ENCODE assay signal across 10 mouse cellular contexts in the genomic region with DNA sequence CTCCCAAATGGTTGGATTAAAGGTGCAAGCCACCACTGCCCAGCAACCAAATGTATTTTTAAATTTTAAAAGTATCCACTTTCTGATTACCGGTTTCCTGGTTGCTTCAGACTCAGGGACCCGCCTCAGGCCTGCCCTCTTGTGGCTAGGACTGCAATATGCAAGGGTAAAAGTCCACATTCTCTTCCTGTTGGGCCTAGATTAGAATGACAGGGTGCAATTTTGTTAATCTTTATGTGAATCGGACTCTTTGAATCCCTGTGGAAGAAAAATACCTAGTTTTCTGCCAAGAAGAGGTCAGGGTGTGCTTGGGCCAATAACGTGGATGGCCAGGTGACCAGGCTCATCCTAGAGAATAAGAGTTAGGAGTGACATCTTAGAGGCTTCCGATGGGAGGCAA. TPM values are rescaled to one million over a fixed set of nuclear protein-coding genes. Genes with fewer than 3 reads are reported as not detected.
DNase-seq lines count a peak whose midpoint lies in the region; ATAC-seq and TF ChIP-seq lines count a peak whose summit lies in the region.
"Had no signal": no experiment of that assay in that cellular context is flagged by ENCODE, and none has a peak within 500 bp of the region (broad histone marks: within the 10 kb centered on the region; RNA-seq: fewer than 3 reads in every experiment).

No protein-coding gene starts in this region.

- no peak; the same call in none of the 2 replicates for TF ChIP-seq CTCF in left cerebral cortex, adult 2 months (IDR thresholded peaks at IDR 0.05)

- 29% methylated on average over 5 of the region's 5 CpGs for WGBS in hindbrain, embryonic 14.5 days
- 34% methylated on average over 5 of the region's 5 CpGs for WGBS in hindbrain, embryonic 12.5 days

- H3K4me2 ChIP-seq in hindbrain, embryonic 14.5 days (replicated peaks) = no peak overlapping the region
- H3K4me2 ChIP-seq in hindbrain, embryonic 12.5 days (replicated peaks) = no peak overlapping the region
- H3K4me2 ChIP-seq: midbrain, embryonic 12.5 days had no signal

- no peaks in the 10 kb centered on the region for H3K27me3 ChIP-seq in hindbrain, embryonic 14.5 days (ENCODE audit: control insufficient read depth, insufficient read depth, low read length)
- H3K27me3 ChIP-seq in hindbrain, embryonic 12.5 days = no peaks in the 10 kb centered on the region
- H3K27me3 ChIP-seq: midbrain, embryonic 12.5 days had no signal

- peaks cover 14% of the 10 kb centered on the region; the same call in 1 of the 2 replicates for H3K36me3 ChIP-seq in hindbrain, embryonic 14.5 days (replicated peaks; ENCODE audit: control insufficient read depth, insufficient read depth)
- 0 out of 2 replicates have a peak, but pooled peaks cover 5% of the 10 kb centered on the region for H3K36me3 ChIP-seq in hindbrain, embryonic 12.5 days

- peak; percentile 56 for DNase-seq in hindbrain, embryonic 14.5 days (ENCODE audit: low spot score)
- peak; percentile 73 for DNase-seq in ES-CJ7 (ENCODE audit: low read depth, low spot score)
- peak; percentile 17 for DNase-seq in cerebellum, adult 11-12 months
- peak; percentile 20 to 56 for DNase-seq in left cerebral cortex, adult 2 months (ENCODE audit: extremely low spot score in 1 of 2, low spot score in 2 of 2)
- peak; percentile 67 for DNase-seq in testis, postnatal 10 days (ENCODE audit: low spot score)

- ATAC-seq in hindbrain, embryonic 14.5 days (ENCODE audit: low FRiP score) = no peak
- no peak for ATAC-seq in hindbrain, embryonic 12.5 days (ENCODE audit: low FRiP score)
- ATAC-seq in granulocyte monocyte progenitor cell, adult 5-6 weeks (replicated peaks; ENCODE audit: poor library complexity, severe bottlenecking) = peak; percentile 80
- ATAC-seq in megakaryocyte-erythroid progenitor cell, adult 5-6 weeks (replicated peaks; ENCODE audit: low FRiP score, low TSS enrichment, poor library complexity, severe bottlenecking) = peak; percentile 87

- H3K4me1 ChIP-seq in hindbrain, embryonic 14.5 days (replicated peaks; ENCODE audit: control insufficient read depth, insufficient read depth, low read length) = no peaks in the 10 kb centered on the region
- no peaks in the 10 kb centered on the region for H3K4me1 ChIP-seq in hindbrain, embryonic 12.5 days
- H3K4me1 ChIP-seq: midbrain, embryonic 12.5 days had no signal

- intact Hi-C loops in left cerebral cortex, adult 2 months (cut with DNase I) = loop anchor here (5.0 kb wide), 1 partner anchor 143 kb away; the partner anchor contains the start of gene Dhx8

- H3K27ac ChIP-seq in hindbrain, embryonic 14.5 days = no peak overlapping the region
- H3K27ac ChIP-seq in hindbrain, embryonic 12.5 days = no peak overlapping the region
- no peak overlapping the region for H3K27ac ChIP-seq in left cerebral cortex, adult 2 months
- H3K27ac ChIP-seq: midbrain, embryonic 12.5 days had no signal

- no peak overlapping the region for H3K4me3 ChIP-seq in hindbrain, embryonic 14.5 days (replicated peaks; ENCODE audit: low read length)
- H3K4me3 ChIP-seq in hindbrain, embryonic 12.5 days = no peak overlapping the region
- H3K4me3 ChIP-seq in left cerebral cortex, adult 2 months = no peak overlapping the region
- H3K4me3 ChIP-seq: erythroblast, embryonic 14.5 days; midbrain, embryonic 12.5 days had no signal

- no peaks in the 10 kb centered on the region for H3K9me3 ChIP-seq in hindbrain, embryonic 14.5 days (ENCODE audit: control insufficient read depth, low read length)
- H3K9me3 ChIP-seq in hindbrain, embryonic 12.5 days (replicated peaks) = no peaks in the 10 kb centered on the region
- H3K9me3 ChIP-seq: midbrain, embryonic 12.5 days had no signal

- H3K9ac ChIP-seq in hindbrain, embryonic 14.5 days = no peak overlapping the region
- no peak overlapping the region for H3K9ac ChIP-seq in hindbrain, embryonic 12.5 days
- H3K9ac ChIP-seq: midbrain, embryonic 12.5 days had no signal

RNA-seq across cellular contexts. Expression of gene Tmem106a, which starts 7.4 kb away (rescaled TPM):
- polyA plus RNA-seq in hindbrain, embryonic 14.5 days (2014; fragmentation: Nextera tagmentation; extraction: Ambion mirVana) = 4.7 and 4.8 TPM in 2 replicates
- 3.9 and 4.9 TPM in 2 replicates for polyA plus RNA-seq in hindbrain, embryonic 12.5 days (2016; fragmentation: Nextera tagmentation; extraction: Ambion mirVana)
- 4.3 and 6.3 TPM in 2 replicates for total RNA-seq in granulocyte monocyte progenitor cell, adult 5-6 weeks (2014; fragmentation: Nextera tagmentation)
- total RNA-seq in granulocyte monocyte progenitor cell, adult 5-6 weeks (2017) = 0.78 and 1.4 TPM in 2 replicates
- total RNA-seq in left cerebral cortex, adult 2 months (2021) = 1 to 10 TPM; 1.3 to 1.9 TPM
- total RNA-seq in megakaryocyte-erythroid progenitor cell, adult 5-6 weeks (2014; fragmentation: Nextera tagmentation) = 0.85 and 1.7 TPM in 2 replicates
- total RNA-seq in megakaryocyte-erythroid progenitor cell, adult 5-6 weeks (2017) = 0.80 TPM in 1 of 2 replicates, not detected in the other

RNA-seq across cellular contexts. Expression of gene Gm11634, which starts 9.6 kb away (rescaled TPM):
- polyA plus RNA-seq in hindbrain, embryonic 14.5 days (2014; fragmentation: Nextera tagmentation; extraction: Ambion mirVana) = not detected in 2 replicates
- not detected in 2 replicates for polyA plus RNA-seq in hindbrain, embryonic 12.5 days (2016; fragmentation: Nextera tagmentation; extraction: Ambion mirVana)
- not detected in 2 replicates for total RNA-seq in granulocyte monocyte progenitor cell, adult 5-6 weeks (2014; fragmentation: Nextera tagmentation)
- not detected in 2 replicates for total RNA-seq in granulocyte monocyte progenitor cell, adult 5-6 weeks (2017)
- not detected for total RNA-seq in left cerebral cortex, adult 2 months (2021)
- not detected in 2 replicates for total RNA-seq in megakaryocyte-erythroid progenitor cell, adult 5-6 weeks (2014; fragmentation: Nextera tagmentation)
- not detected in 2 replicates for total RNA-seq in megakaryocyte-erythroid progenitor cell, adult 5-6 weeks (2017)
- polyA plus RNA-seq: erythroblast, embryonic 14.5 days; midbrain, embryonic 12.5 days had no signal

RNA-seq across cellular contexts. Expression of gene Nbr1, which starts 37.5 kb away (rescaled TPM):
- 90.1 and 93.0 TPM in 2 replicates for polyA plus RNA-seq in hindbrain, embryonic 14.5 days (2014; fragmentation: Nextera tagmentation; extraction: Ambion mirVana)
- polyA plus RNA-seq in hindbrain, embryonic 12.5 days (2016; fragmentation: Nextera tagmentation; extraction: Ambion mirVana) = 122 and 128 TPM in 2 replicates
- total RNA-seq in granulocyte monocyte progenitor cell, adult 5-6 weeks (2014; fragmentation: Nextera tagmentation) = 33.2 and 45.0 TPM in 2 replicates
- 38.6 and 41.4 TPM in 2 replicates for total RNA-seq in granulocyte monocyte progenitor cell, adult 5-6 weeks (2017)
- 100 to 1,000 TPM; 136 to 137 TPM for total RNA-seq in left cerebral cortex, adult 2 months (2021)
- 50.1 and 74.2 TPM in 2 replicates for total RNA-seq in megakaryocyte-erythroid progenitor cell, adult 5-6 weeks (2014; fragmentation: Nextera tagmentation)
- 43.3 and 45.3 TPM in 2 replicates for total RNA-seq in megakaryocyte-erythroid progenitor cell, adult 5-6 weeks (2017)

RNA-seq across cellular contexts. Expression of gene Rdm1, which starts 37.6 kb away (rescaled TPM):
- 13.7 and 16.6 TPM in 2 replicates for polyA plus RNA-seq in hindbrain, embryonic 14.5 days (2014; fragmentation: Nextera tagmentation; extraction: Ambion mirVana)
- 29.4 and 35.4 TPM in 2 replicates for polyA plus RNA-seq in hindbrain, embryonic 12.5 days (2016; fragmentation: Nextera tagmentation; extraction: Ambion mirVana)
- 6.4 and 28.8 TPM in 2 replicates for total RNA-seq in granulocyte monocyte progenitor cell, adult 5-6 weeks (2014; fragmentation: Nextera tagmentation)
- total RNA-seq in granulocyte monocyte progenitor cell, adult 5-6 weeks (2017) = 6.2 and 17.0 TPM in 2 replicates
- 1 to 10 TPM; 7.8 to 9.5 TPM for total RNA-seq in left cerebral cortex, adult 2 months (2021)
- 13.0 and 21.8 TPM in 2 replicates for total RNA-seq in megakaryocyte-erythroid progenitor cell, adult 5-6 weeks (2014; fragmentation: Nextera tagmentation)
- 2.0 and 5.3 TPM in 2 replicates for total RNA-seq in megakaryocyte-erythroid progenitor cell, adult 5-6 weeks (2017)

RNA-seq across cellular contexts. Expression of gene Brca1, which starts 37.7 kb away (rescaled TPM):
- polyA plus RNA-seq in hindbrain, embryonic 14.5 days (2014; fragmentation: Nextera tagmentation; extraction: Ambion mirVana) = 3.2 TPM in 2 replicates
- polyA plus RNA-seq in hindbrain, embryonic 12.5 days (2016; fragmentation: Nextera tagmentation; extraction: Ambion mirVana) = 11.2 and 12.1 TPM in 2 replicates
- total RNA-seq in granulocyte monocyte progenitor cell, adult 5-6 weeks (2014; fragmentation: Nextera tagmentation) = 26.6 and 34.0 TPM in 2 replicates
- total RNA-seq in granulocyte monocyte progenitor cell, adult 5-6 weeks (2017) = 38.5 and 39.0 TPM in 2 replicates
- under 1 TPM; 0.61 to 0.70 TPM for total RNA-seq in left cerebral cortex, adult 2 months (2021)
- 37.5 and 45.4 TPM in 2 replicates for total RNA-seq in megakaryocyte-erythroid progenitor cell, adult 5-6 weeks (2014; fragmentation: Nextera tagmentation)
- total RNA-seq in megakaryocyte-erythroid progenitor cell, adult 5-6 weeks (2017) = 38.5 and 49.6 TPM in 2 replicates

Comparison
In these comparisons a context has a peak if more than half of its experiments do, and no peak if none do; other contexts are left out.
1. ATAC-seq: peak in granulocyte monocyte progenitor cell, adult 5-6 weeks (single experiment) and megakaryocyte-erythroid progenitor cell, adult 5-6 weeks (single experiment); none in hindbrain, embryonic 14.5 days (single experiment) and hindbrain, embryonic 12.5 days (single experiment).
2. DNase-seq: peak in every context shown above with its lines; median percentile 73 in ES-CJ7; 67 in testis, postnatal 10 days; 56 in hindbrain, embryonic 14.5 days; 38 in left cerebral cortex, adult 2 months; 17 in cerebellum, adult 11-12 months.